Mouse (Mus musculus) activated CD4-positive, CD25-positive, alpha-beta regulatory T cell, adult 9 weeks (primary cell): ENCODE measurements around the gene Cdc27. TPM values are rescaled to one million over a fixed set of nuclear protein-coding genes. Genes with fewer than 3 reads are reported as not detected.

Experiments
- polyA plus RNA-seq: library from polyadenylated mRNA; unstranded; fragments of 100-300 nt; shearing (Covaris generic); gene quantifications from one replicate; pipeline ENCODE4 v1.2.1, GENCODE M21; 2017

Gene Cdc27
- 37.3 TPM for polyA plus RNA-seq

GRCm38 (mm10) chr11:104550406-104550974, at the start of gene Cdc27, which contains the start of gene Myl4:
Cdc27 (minus strand) TSS chr11:104550620.
Myl4 (plus strand) TSS chr11:104550663.

DNA sequence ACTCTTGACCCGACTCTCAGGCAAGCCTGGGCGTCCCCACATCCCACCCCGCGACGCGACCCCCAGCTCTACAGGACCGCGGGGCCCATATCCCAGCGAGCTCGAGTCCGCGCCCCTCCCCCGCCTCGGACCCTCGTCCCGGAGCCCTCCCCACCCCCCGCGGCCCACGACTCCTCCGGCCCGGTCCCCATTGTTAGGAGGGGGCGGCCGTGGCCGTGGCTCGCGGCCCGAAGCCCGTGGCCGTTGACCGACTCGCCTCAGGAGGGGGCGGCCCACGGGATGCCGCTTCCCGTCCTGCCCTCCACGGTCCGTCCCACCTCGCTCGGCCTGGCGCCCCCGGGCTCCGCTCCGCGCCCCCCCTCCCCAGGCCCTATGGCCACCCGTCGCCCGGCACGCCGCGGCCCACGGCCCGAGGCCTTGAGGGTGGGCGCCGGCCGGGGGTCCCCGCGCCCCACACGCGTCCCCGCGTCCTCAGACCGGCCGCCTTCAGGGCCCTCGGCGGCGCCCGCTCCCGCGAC, 81.6 kb downstream of the Cdc27 start, which contains the start of gene Kansl1:
Gene Kansl1, minus strand, starts transcription at position 111 of the 518 bp plus-strand sequence.

Other genes with a start within 250 kb of the Cdc27 start
- gene Kansl1, start 81.8 kb downstream of the Cdc27 start, polyA plus RNA-seq: 52.9 TPM
- gene Myl4, start within 50 bp of the Cdc27 start, polyA plus RNA-seq: 8.0 TPM
- 22.2 TPM for gene Itgb3, start 57.4 kb upstream of the Cdc27 start, polyA plus RNA-seq
- 0.05 TPM for gene Gm11639, start 135.1 kb upstream of the Cdc27 start, polyA plus RNA-seq